Mouse (Mus musculus) spleen, adult 2 months (tissue): ENCODE data around the gene Akap13.

ENCODE experiments used
- CTCF ChIP-seq: fragments of 200-500 bp; IDR thresholded peaks from 2 replicates; pipeline ENCODE4 v1.5.1; 2011; ENCODE audit warnings: mild to moderate bottlenecking, inconsistent platforms; ENCODE audit not compliant: insufficient read depth, insufficient read length, insufficient replicate concordance; ENCODE audit errors: extremely low read depth
- POLR2A ChIP-seq: fragments of 200-500 bp; IDR thresholded peaks from 2 replicates; pipeline ENCODE4 v1.6.1; 2011; ENCODE audit warnings: low read depth, low read length, inconsistent platforms

- no peak for TF ChIP-seq POLR2A
- TF ChIP-seq CTCF = no peak
Measured at GRCm38 (mm10) chr7:75504524-75504923, 49.2 kb downstream of the Akap13 start.
